13 mouse cellular contexts compared by ENCODE assay signal in genomic region chr19:10356845-10357503, GRCm38 (mm10). TPM values are rescaled to one million over a fixed set of nuclear protein-coding genes. Genes with fewer than 3 reads are reported as not detected.
A peak's percentile ranks its signal among the peaks of the same experiment; 100 is the strongest.
DNase-seq lines count a peak whose midpoint lies in the region; ATAC-seq lines count a peak whose summit lies in the region.
"Had no signal": no experiment of that assay in that cellular context is flagged by ENCODE, and none has a peak within 500 bp of the region (broad histone marks: within the 10 kb centered on the region; RNA-seq: fewer than 3 reads in every experiment).

No protein-coding gene starts in this region.

- H3K9ac ChIP-seq in heart, embryonic 12.5 days, result 0 out of 2 replicates have a peak overlapping the region, but pooled peaks have one; percentile 15
- no peak overlapping the region for H3K9ac ChIP-seq in hindbrain, embryonic 15.5 days
- H3K9ac ChIP-seq: intestine, embryonic 15.5 days; lung, embryonic 15.5 days had no signal

- H3K27me3 ChIP-seq in heart, embryonic 12.5 days (replicated peaks), result peaks cover 23% of the 10 kb centered on the region
- peaks cover 36% of the 10 kb centered on the region for H3K27me3 ChIP-seq in heart, embryonic 10.5 days (ENCODE audit: insufficient read depth, poor library complexity, severe bottlenecking)
- no peaks in the 10 kb centered on the region for H3K27me3 ChIP-seq in hindbrain, embryonic 15.5 days
- H3K27me3 ChIP-seq: intestine, embryonic 15.5 days; lung, embryonic 15.5 days had no signal

- 6% methylated on average over 12 of the region's 12 CpGs for WGBS in heart, embryonic 12.5 days
- 8% methylated on average over 12 of the region's 12 CpGs for WGBS in heart, embryonic 10.5 days
- 7% methylated on average over 12 of the region's 12 CpGs for WGBS in hindbrain, embryonic 15.5 days

- no peak overlapping the region for H3K4me3 ChIP-seq in heart, embryonic 12.5 days
- no peak overlapping the region for H3K4me3 ChIP-seq in heart, embryonic 10.5 days
- no peak overlapping the region for H3K4me3 ChIP-seq in hindbrain, embryonic 15.5 days
- H3K4me3 ChIP-seq: intestine, embryonic 15.5 days; left cerebral cortex, adult 2 months; lung, embryonic 15.5 days had no signal

- H3K4me1 ChIP-seq in heart, embryonic 12.5 days (replicated peaks), result peaks cover 8% of the 10 kb centered on the region
- H3K4me1 ChIP-seq in heart, embryonic 10.5 days, result peaks cover 10% of the 10 kb centered on the region
- peaks cover 6% of the 10 kb centered on the region for H3K4me1 ChIP-seq in hindbrain, embryonic 15.5 days (replicated peaks)
- H3K4me1 ChIP-seq: intestine, embryonic 15.5 days; lung, embryonic 15.5 days had no signal

- no peaks in the 10 kb centered on the region for H3K36me3 ChIP-seq in heart, embryonic 12.5 days
- no peaks in the 10 kb centered on the region for H3K36me3 ChIP-seq in heart, embryonic 10.5 days
- H3K36me3 ChIP-seq in hindbrain, embryonic 15.5 days, result no peaks in the 10 kb centered on the region
- H3K36me3 ChIP-seq: intestine, embryonic 15.5 days; lung, embryonic 15.5 days had no signal

- no peak for ATAC-seq in heart, embryonic 12.5 days (ENCODE audit: insufficient number of reproducible peaks, low FRiP score)
- peak; percentile 62; the same call in 1 of the 2 replicates for ATAC-seq in hindbrain, embryonic 15.5 days (ENCODE audit: low FRiP score, low read depth)
- ATAC-seq: intestine, embryonic 15.5 days had no signal

- H3K4me2 ChIP-seq in heart, embryonic 12.5 days, result no peak overlapping the region
- no peak overlapping the region for H3K4me2 ChIP-seq in hindbrain, embryonic 15.5 days
- H3K4me2 ChIP-seq: intestine, embryonic 15.5 days; lung, embryonic 15.5 days had no signal

- no peaks in the 10 kb centered on the region for H3K9me3 ChIP-seq in heart, embryonic 12.5 days (replicated peaks)
- no peaks in the 10 kb centered on the region for H3K9me3 ChIP-seq in heart, embryonic 10.5 days
- no peaks in the 10 kb centered on the region for H3K9me3 ChIP-seq in hindbrain, embryonic 15.5 days
- H3K9me3 ChIP-seq: intestine, embryonic 15.5 days; lung, embryonic 15.5 days had no signal

- no peak for DNase-seq in heart, embryonic 10.5 days (ENCODE audit: low spot score)
- DNase-seq in embryo, embryonic 10.5 days (ENCODE audit: low spot score), result peak; percentile 64
- DNase-seq in retina, postnatal 7 days (ENCODE audit: low read depth, low spot score), result peak; percentile 38
- DNase-seq in thymus, postnatal 14 days, result no peak
- DNase-seq in kidney, postnatal 25 days, result no peak
- no peak for DNase-seq in thymus, postnatal 0 days (ENCODE audit: low spot score)
- DNase-seq: cerebellum, adult 18-20 months; thymus, adult 2 months had no signal

- no peak overlapping the region for H3K27ac ChIP-seq in heart, embryonic 12.5 days (ENCODE audit: poor library complexity, severe bottlenecking)
- no peak overlapping the region; the same call in 1 of the 2 replicates for H3K27ac ChIP-seq in heart, embryonic 10.5 days
- H3K27ac ChIP-seq in hindbrain, embryonic 15.5 days (replicated peaks), result no peak overlapping the region
- H3K27ac ChIP-seq: intestine, embryonic 15.5 days; left cerebral cortex, adult 2 months; lung, embryonic 15.5 days had no signal

RNA-seq across cellular contexts. Expression of gene Syt7, which starts 31.9 kb away (rescaled TPM):
- 0.59 and 1.3 TPM in 2 replicates for polyA plus RNA-seq in heart, embryonic 12.5 days (2016; fragmentation: Nextera tagmentation; extraction: Ambion mirVana)
- polyA plus RNA-seq in heart, embryonic 10.5 days (2016; fragmentation: Nextera tagmentation; extraction: Ambion mirVana), result 0.16 and 0.35 TPM in 2 replicates
- polyA plus RNA-seq in hindbrain, embryonic 15.5 days (2015; fragmentation: Nextera tagmentation; extraction: Ambion mirVana), result 17.4 and 21.0 TPM in 2 replicates
- 0.23 and 0.60 TPM in 2 replicates for polyA plus RNA-seq in thymus, postnatal 0 days (2015; fragmentation: Nextera tagmentation; extraction: Ambion mirVana)

RNA-seq across cellular contexts. Expression of gene Dagla, which starts 52.3 kb away (rescaled TPM):
- 1.3 and 1.5 TPM in 2 replicates for polyA plus RNA-seq in heart, embryonic 12.5 days (2016; fragmentation: Nextera tagmentation; extraction: Ambion mirVana)
- 1.2 TPM in 2 replicates for polyA plus RNA-seq in heart, embryonic 10.5 days (2016; fragmentation: Nextera tagmentation; extraction: Ambion mirVana)
- 11.3 and 14.3 TPM in 2 replicates for polyA plus RNA-seq in hindbrain, embryonic 15.5 days (2015; fragmentation: Nextera tagmentation; extraction: Ambion mirVana)
- polyA plus RNA-seq in thymus, postnatal 0 days (2015; fragmentation: Nextera tagmentation; extraction: Ambion mirVana), result 0.17 and 0.18 TPM in 2 replicates

Comparison
In these comparisons a context has a peak if more than half of its experiments do, and no peak if none do; other contexts are left out.
1. DNase-seq: peak in embryo, embryonic 10.5 days (single experiment) and retina, postnatal 7 days (single experiment); none in heart, embryonic 10.5 days (single experiment), thymus, postnatal 14 days (single experiment), kidney, postnatal 25 days (0 of 2) and thymus, postnatal 0 days (single experiment).